ENCODE assay signal across 10 mouse cellular contexts in the genomic region with DNA sequence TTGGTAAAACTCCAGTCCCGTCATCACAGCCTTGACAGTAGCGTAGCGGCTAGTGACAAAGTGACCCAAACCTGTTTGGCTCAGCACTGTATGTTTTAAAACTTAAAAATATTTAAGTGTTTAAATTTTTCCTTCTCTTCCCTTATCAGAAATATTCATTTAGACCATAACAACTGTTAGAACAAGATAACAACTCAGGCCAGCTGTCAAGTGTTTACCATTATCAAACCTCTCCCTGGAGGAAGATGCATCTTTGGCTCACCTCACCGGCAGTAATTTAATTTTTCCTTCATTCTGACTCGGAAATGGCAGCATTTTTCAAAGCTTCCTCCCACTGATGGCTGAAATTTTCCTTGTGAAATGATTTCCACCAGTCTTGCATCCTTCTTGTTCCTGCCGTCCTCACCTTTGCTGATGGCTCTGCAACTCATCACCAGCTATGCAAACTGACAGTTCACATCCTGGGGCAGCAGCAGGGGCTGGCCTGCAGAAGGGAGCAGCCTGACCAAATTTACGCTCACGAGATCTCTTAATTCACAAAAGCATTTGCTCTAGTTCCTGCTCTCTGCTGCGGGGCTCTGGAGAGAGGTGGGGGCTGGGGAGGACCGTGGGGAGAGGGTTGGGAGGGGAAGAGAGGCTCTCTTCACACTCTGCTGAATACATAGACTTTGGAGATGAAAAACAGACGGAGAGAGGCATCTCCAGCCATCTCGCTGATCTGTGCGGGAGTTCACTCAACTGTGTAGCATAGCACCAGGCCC.
DNase-seq lines count a peak whose midpoint lies in the region; ATAC-seq lines count a peak whose summit lies in the region.
"Had no signal": no experiment of that assay in that cellular context is flagged by ENCODE, and none has a peak within 500 bp of the region (broad histone marks: within the 10 kb centered on the region; RNA-seq: fewer than 3 reads in every experiment).

No protein-coding gene starts in this region.

- WGBS in limb, embryonic 11.5 days: 28% methylated on average over 13 of the region's 13 CpGs
- 39% methylated on average over 13 of the region's 13 CpGs for WGBS in neural tube, embryonic 15.5 days
- WGBS in forebrain, embryonic 12.5 days: 53% methylated on average over 13 of the region's 13 CpGs

- H3K27ac ChIP-seq in limb, embryonic 11.5 days (replicated peaks; ENCODE audit: low read depth, low read length): no peak overlapping the region
- H3K27ac ChIP-seq in neural tube, embryonic 15.5 days (replicated peaks): no peak overlapping the region
- H3K27ac ChIP-seq in forebrain, embryonic 12.5 days: no peak overlapping the region

- H3K27me3 ChIP-seq in limb, embryonic 11.5 days (ENCODE audit: control insufficient read depth, insufficient read depth, low read length): no peaks in the 10 kb centered on the region
- no peaks in the 10 kb centered on the region for H3K27me3 ChIP-seq in neural tube, embryonic 15.5 days (replicated peaks)
- peaks cover 4% of the 10 kb centered on the region for H3K27me3 ChIP-seq in forebrain, embryonic 12.5 days
- H3K27me3 ChIP-seq: Patski had no signal

- H3K4me3 ChIP-seq in limb, embryonic 11.5 days (ENCODE audit: low read depth, low read length): no peak overlapping the region
- H3K4me3 ChIP-seq in neural tube, embryonic 15.5 days (replicated peaks): no peak overlapping the region
- no peak overlapping the region for H3K4me3 ChIP-seq in forebrain, embryonic 12.5 days (replicated peaks)

- no peaks in the 10 kb centered on the region for H3K9me3 ChIP-seq in limb, embryonic 11.5 days (ENCODE audit: control insufficient read depth, low read length)
- H3K9me3 ChIP-seq in neural tube, embryonic 15.5 days (replicated peaks): no peaks in the 10 kb centered on the region
- H3K9me3 ChIP-seq in forebrain, embryonic 12.5 days: no peaks in the 10 kb centered on the region

- peaks cover 37% of the 10 kb centered on the region for H3K4me1 ChIP-seq in limb, embryonic 11.5 days (ENCODE audit: control insufficient read depth, insufficient read depth, low read length)
- H3K4me1 ChIP-seq in neural tube, embryonic 15.5 days: peaks cover 15% of the 10 kb centered on the region
- H3K4me1 ChIP-seq in forebrain, embryonic 12.5 days: peaks cover 9% of the 10 kb centered on the region; the same call in 1 of the 2 replicates

- ATAC-seq in erythroblast, adult 5-6 weeks (replicated peaks; ENCODE audit: low FRiP score, poor library complexity, severe bottlenecking): 0 out of 2 replicates have a peak, but pooled peaks have one; percentile 31
- no peak; the same call in 1 of the 2 replicates for ATAC-seq in limb, embryonic 11.5 days (ENCODE audit: insufficient number of reproducible peaks, low FRiP score, low TSS enrichment, low read depth)
- ATAC-seq in neural tube, embryonic 15.5 days (ENCODE audit: low FRiP score): no peak
- no peak for ATAC-seq in forebrain, embryonic 12.5 days (ENCODE audit: low FRiP score)
- ATAC-seq: lung, postnatal 0 days; Patski had no signal

- H3K36me3 ChIP-seq in limb, embryonic 11.5 days (ENCODE audit: control insufficient read depth, insufficient read depth, low read length): no peaks in the 10 kb centered on the region
- no peaks in the 10 kb centered on the region for H3K36me3 ChIP-seq in neural tube, embryonic 15.5 days
- H3K36me3 ChIP-seq in forebrain, embryonic 12.5 days (replicated peaks): no peaks in the 10 kb centered on the region

- no peak overlapping the region for H3K9ac ChIP-seq in limb, embryonic 11.5 days (ENCODE audit: low read length)
- H3K9ac ChIP-seq in neural tube, embryonic 15.5 days (replicated peaks): no peak overlapping the region
- no peak overlapping the region for H3K9ac ChIP-seq in forebrain, embryonic 12.5 days

- H3K4me2 ChIP-seq in limb, embryonic 11.5 days (ENCODE audit: low read depth, severe bottlenecking): no peak overlapping the region
- H3K4me2 ChIP-seq in neural tube, embryonic 15.5 days: 0 out of 2 replicates have a peak overlapping the region, but pooled peaks have one; percentile 6
- H3K4me2 ChIP-seq in forebrain, embryonic 12.5 days: no peak overlapping the region

- DNase-seq in kidney, postnatal 10 days: peak; percentile 51
- DNase-seq in kidney, adult 18-20 months: no peak
- peak; percentile 58 for DNase-seq in limb, embryonic 11.5 days (ENCODE audit: low spot score)
- DNase-seq in right cerebral cortex, adult 2 months (ENCODE audit: low spot score in 2 of 2): no peak
- DNase-seq: thymus, postnatal 14 days had no signal

Comparison
In these comparisons a context has a peak if more than half of its experiments do, and no peak if none do; other contexts are left out.
1. DNase-seq: peak in kidney, postnatal 10 days (single experiment) and limb, embryonic 11.5 days (single experiment); none in kidney, adult 18-20 months (single experiment) and right cerebral cortex, adult 2 months (0 of 2).